Mouse (Mus musculus): ENCODE results near the gene Traf7.

The Traf7 gene

DNA sequence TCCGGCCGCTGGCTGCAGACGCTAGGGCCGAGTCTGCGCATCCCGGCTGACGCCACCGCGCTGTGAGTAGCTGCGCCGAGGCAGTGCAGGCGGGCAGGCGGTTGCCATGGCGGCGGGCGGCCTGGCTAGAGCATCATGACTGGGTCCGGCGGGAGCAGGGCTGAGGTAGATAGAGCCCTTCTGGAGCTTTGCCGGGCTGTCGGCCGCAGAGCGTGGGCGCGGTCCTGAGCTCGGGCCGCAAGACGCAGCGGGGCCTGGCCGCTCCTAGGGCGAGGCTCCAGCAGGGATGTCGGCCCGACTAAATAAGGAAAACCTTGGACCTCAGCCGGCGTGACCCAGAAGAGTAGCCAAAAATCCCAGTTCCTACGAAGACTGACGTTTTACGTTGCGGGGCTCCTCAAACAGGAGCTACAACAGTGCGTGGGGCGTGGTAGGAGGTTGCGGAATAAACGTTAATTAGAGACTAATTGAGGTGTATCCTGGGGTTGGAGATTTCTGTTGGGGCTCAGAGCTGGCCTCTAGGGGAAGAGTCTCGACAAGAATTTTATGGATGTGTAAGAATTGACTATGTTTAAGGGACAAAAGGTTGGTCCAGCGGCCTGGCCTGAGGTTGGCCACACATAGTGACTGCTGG, 22.8 kb upstream of the Traf7 start:
- POLR2A ChIA-PET = interaction anchor here (0.6 to 7.4 kb wide), 129 partner anchors 8 to 1177 kb away, joined by 3 to 282 read pairs (median 6); partner anchors contain the start of genes Eci1 (in 3 of the 4), Nthl1 (in 3 of the 4), Traf7 (in 3 of the 4) and Tsc2 (in 3 of the 4)
- CTCF ChIA-PET = interaction anchor here (0.5 to 3.5 kb wide), 28 partner anchors 10 to 591 kb away, joined by 3 to 25 read pairs (median 5); partner anchors contain the start of genes Mlst8 (in 3 of the 4), Zfp598 (in 2 of the 4), Abca3 (in 1 of the 4) and Nthl1 (in 1 of the 4)

- POLR2A ChIA-PET = interaction anchor here (0.5 to 7.4 kb wide), 168 partner anchors 8 to 1959 kb away, joined by 3 to 282 read pairs (median 5); partner anchors contain the start of genes Traf7 (in 4 of the 4), Zfp598 (in 4 of the 4), E4f1 (in 3 of the 4) and Eci1 (in 3 of the 4)
Observed at GRCm38 (mm10) chr17:24549618-24550415, 22.1 kb upstream of the Traf7 start, which contains the start of gene Pkd1. Gene Pkd1 (plus strand): TSS chr17:24549834.

DNA sequence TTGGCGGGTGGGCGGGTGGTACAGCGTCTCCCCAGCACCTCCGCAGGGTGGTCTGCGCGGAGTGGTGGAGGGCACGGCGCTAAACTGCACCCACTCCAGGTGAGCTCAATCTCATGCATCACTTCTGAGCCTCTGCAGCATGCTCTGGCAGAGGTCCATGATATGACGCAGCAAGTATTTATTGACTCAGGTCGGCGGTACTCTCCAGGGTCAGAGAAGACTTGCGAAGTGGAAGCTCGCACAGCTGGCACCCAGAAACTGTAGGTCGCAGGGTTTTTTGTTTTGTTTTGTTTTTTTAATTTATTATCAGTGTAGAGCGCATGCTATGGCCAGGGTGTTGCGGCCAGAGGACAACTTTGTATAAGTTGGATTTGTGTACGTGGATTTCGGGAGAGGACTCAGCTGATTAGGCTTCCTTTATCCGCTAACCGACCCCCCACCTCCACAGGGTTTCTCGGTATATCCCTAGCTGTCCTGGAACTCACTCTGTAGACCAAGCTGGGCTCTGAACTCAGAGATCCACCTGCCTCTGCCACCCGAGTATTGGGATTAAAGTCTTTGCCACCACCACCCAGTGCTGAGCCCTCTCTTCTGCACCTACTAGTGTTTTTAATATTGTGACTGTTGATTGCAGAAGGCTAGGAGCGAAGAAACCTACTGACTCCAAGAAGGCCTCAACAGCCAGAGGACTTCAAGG, 21.3 kb upstream of the Traf7 start:
- POLR2A ChIA-PET = interaction anchor here (0.6 to 7.4 kb wide), 150 partner anchors 9 to 1960 kb away, joined by 3 to 282 read pairs (median 5); partner anchors contain the start of genes Traf7 (in 4 of the 4), Zfp598 (in 4 of the 4), E4f1 (in 3 of the 4) and Mlst8 (in 3 of the 4)
- CTCF ChIA-PET = interaction anchor here (0.5 to 3.5 kb wide), 34 partner anchors 8 to 197 kb away, joined by 3 to 25 read pairs (median 5); partner anchors contain the start of genes Mlst8 (in 2 of the 4), Abca3 (in 1 of the 4), Nthl1 (in 1 of the 4) and Traf7 (in 1 of the 4)

More at GRCm38 (mm10) chr17:24549618-24550415, 22.1 kb upstream of the Traf7 start, which contains the start of gene Pkd1:
- CTCF ChIA-PET = interaction anchor here (0.5 to 3.5 kb wide), 35 partner anchors 9 to 590 kb away, joined by 3 to 25 read pairs (median 5); partner anchors contain the start of genes Mlst8 (in 3 of the 4), Zfp598 (in 2 of the 4), Abca3 (in 1 of the 4) and Nthl1 (in 1 of the 4)

GRCm38 (mm10) chr17:24548435-24548834, 20.7 kb upstream of the Traf7 start:
- CTCF ChIA-PET = interaction anchor here in 3 of 4 experiments (0.6 to 3.5 kb wide), 17 partner anchors 8 to 128 kb away, joined by 3 to 25 read pairs (median 7); partner anchors contain the start of genes Mlst8 (in 1 of the 3) and Traf7 (in 1 of the 3)
- POLR2A ChIA-PET = interaction anchor here (0.6 to 7.4 kb wide), 77 partner anchors 8 to 1231 kb away, joined by 3 to 282 read pairs (median 10); partner anchors contain the start of genes Traf7 (in 4 of the 4), Zfp598 (in 3 of the 4), E4f1 (in 2 of the 4) and Eci1 (in 2 of the 4)

DNA sequence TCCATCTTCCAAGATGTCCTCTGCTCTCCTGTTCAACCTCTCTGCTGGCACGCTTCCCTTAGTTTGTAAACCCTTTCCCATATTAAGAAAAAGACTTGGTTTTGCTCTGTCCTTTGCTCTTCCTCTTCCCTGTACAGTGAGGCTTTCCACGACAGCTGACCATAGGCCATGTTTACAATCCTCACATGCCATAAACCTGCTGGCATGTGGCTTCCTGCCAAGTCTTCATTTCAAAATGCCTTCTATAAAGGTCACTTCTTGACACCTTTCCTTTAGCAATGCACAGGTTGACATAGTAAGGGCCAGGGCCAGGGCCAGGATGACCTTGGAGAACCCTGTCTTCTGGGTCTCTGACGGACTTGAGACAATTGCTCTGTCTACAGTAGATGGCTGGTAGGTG, 18.5 kb upstream of the Traf7 start:
- ChIA-PET POLR2A (interaction anchor here in 2 of 4 experiments (3.0 to 7.4 kb wide), 2 partner anchors 18 kb away, joined by 16 to 282 read pairs; partner anchors contain the start of gene Traf7 (in 2 of the 2)), CTCF (interaction anchor here in 1 of 4 experiments (0.7 kb wide), 1 partner anchor 702 kb away, joined by 3 read pairs; no protein-coding TSS in a partner anchor)

- CTCF ChIA-PET = interaction anchor here in 1 of 4 experiments (1.2 kb wide), 1 partner anchor 122 kb away, joined by 3 read pairs; no protein-coding TSS in a partner anchor
- POLR2A ChIA-PET = interaction anchor here in 2 of 4 experiments (0.8 to 3.0 kb wide), 7 partner anchors 16 to 131 kb away, joined by 3 to 19 read pairs (median 5); partner anchors contain the start of gene Traf7 (in 2 of the 2)
Observed at GRCm38 (mm10) chr17:24545247-24545646, 17.5 kb upstream of the Traf7 start.

GRCm38 (mm10) chr17:24544613-24545012, 16.9 kb upstream of the Traf7 start:
- ChIA-PET CTCF (interaction anchor here in 2 of 4 experiments (0.6 to 1.2 kb wide), 2 partner anchors 116 to 123 kb away, joined by 3 to 4 read pairs; no protein-coding TSS in a partner anchor), POLR2A (interaction anchor here in 2 of 4 experiments (0.7 to 3.0 kb wide), 11 partner anchors 15 to 174 kb away, joined by 3 to 19 read pairs (median 4); partner anchors contain the start of genes Traf7 (in 2 of the 2), Rnf151 (in 1 of the 2) and Rps2 (in 1 of the 2))

DNA sequence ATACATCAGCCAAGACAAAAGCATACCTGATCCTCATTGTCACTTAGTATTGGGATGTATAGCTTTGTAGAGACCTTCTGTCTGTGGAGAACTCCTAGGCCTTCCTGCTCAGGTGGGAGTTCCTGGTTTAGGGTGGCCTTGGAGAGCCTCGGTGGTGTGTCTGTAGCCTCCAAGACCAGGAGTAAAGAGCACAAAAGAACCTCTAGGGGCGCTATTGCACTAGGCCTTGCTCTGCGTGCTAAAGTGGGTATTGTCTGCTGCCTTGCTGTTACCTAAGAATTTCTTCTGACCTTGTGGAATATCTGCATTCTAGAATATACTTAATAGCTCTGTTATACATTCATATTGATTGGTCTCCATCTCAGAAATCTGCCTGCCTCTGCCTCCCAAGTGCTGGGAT, 12.6 kb upstream of the Traf7 start:
- CTCF ChIA-PET = interaction anchor here in 3 of 4 experiments (0.8 to 3.7 kb wide), 11 partner anchors 9 to 127 kb away, joined by 3 to 23 read pairs (median 7); partner anchors contain the start of genes Mlst8 (in 2 of the 3), Pkd1 (in 2 of the 3) and Traf7 (in 2 of the 3)

DNA sequence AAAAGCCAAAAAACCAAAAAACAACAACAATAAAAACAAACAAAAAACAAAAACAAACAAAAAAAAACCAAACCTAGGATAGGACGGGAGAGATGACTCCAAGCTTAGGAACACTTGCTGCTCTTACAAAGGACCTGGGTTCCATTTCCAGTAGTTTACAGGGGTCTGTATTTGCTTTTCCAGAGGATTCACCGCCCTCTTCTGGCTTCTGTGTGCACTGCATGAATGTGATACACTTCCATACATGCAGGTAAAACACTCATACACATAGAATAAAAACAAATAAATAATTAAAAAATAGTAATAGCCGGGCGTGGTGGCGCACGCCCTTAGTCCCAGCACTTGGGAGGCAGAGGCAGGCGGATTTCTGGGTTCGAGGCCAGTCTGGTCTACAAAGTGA, 11.2 kb upstream of the Traf7 start:
- CTCF ChIA-PET = interaction anchor here (0.5 to 3.7 kb wide), 32 partner anchors 10 to 280 kb away, joined by 3 to 23 read pairs (median 4); partner anchors contain the start of genes Mlst8 (in 2 of the 4), Pkd1 (in 2 of the 4), Traf7 (in 2 of the 4) and Nthl1 (in 1 of the 4)

More for the DNA sequence above, 12.6 kb upstream of the Traf7 start:
- POLR2A ChIA-PET = interaction anchor here in 2 of 4 experiments (0.6 to 7.4 kb wide), 13 partner anchors 9 to 184 kb away, joined by 3 to 108 read pairs (median 4); partner anchors contain the start of genes Pkd1 (in 2 of the 2), Traf7 (in 2 of the 2), Mlst8 (in 1 of the 2) and Ndufb10 (in 1 of the 2)

DNA sequence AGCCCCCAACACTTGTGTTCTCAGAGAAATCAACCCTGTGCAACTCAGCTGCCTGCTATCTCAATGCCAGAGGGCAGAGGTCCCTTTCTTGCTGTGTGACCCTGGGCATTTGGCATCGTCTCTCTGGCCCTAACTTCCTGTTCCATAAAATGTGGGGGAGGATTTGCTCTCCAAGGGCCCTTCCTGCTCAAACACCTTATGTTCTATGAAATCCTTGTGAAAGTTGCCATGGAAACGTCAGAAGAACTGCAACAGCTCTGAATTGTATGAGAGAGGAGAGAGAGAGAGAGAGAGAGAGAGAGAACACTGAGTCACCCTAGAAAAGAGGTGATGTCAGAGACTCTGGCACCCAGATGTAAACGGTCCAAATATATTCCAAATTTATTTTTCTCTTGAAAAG, 9.8 kb upstream of the Traf7 start:
- POLR2A ChIA-PET = interaction anchor here in 3 of 4 experiments (1.0 to 7.4 kb wide), 6 partner anchors 8 to 95 kb away, joined by 3 to 108 read pairs (median 18); partner anchors contain the start of genes Traf7 (in 3 of the 3), Pkd1 (in 2 of the 3), Nthl1 (in 1 of the 3) and Tsc2 (in 1 of the 3)

More for the DNA sequence above, 11.2 kb upstream of the Traf7 start:
- POLR2A ChIA-PET = interaction anchor here (0.6 to 7.4 kb wide), 29 partner anchors 8 to 397 kb away, joined by 3 to 108 read pairs (median 5); partner anchors contain the start of genes Pkd1 (in 3 of the 4), Traf7 (in 3 of the 4), Mlst8 (in 2 of the 4) and Bricd5 (in 1 of the 4)

DNA sequence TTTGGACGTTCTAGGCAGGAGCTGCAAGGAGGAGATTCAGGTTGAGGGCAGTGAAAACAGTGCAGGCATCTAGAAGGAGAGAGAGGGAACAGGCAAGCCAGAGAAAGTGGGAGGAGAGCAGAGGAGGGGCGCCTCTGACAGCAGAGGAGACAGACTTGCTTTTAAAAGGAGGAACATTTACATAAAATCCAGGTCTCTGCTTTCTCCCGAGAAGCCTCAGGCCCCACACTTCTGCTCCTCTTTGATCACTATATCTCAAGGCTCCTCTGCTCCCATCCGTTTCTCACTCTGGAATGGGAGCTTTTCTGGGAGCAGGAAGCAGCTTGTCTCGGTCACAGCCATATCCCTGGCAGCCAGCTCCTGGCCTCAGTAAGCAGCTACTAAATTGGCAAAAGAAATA, 7.6 kb upstream of the Traf7 start:
- POLR2A ChIA-PET = interaction anchor here in 3 of 4 experiments (0.5 to 11.9 kb wide), 7 partner anchors 8 to 141 kb away, joined by 3 to 396 read pairs (median 16); partner anchors contain the start of genes Mlst8 (in 2 of the 3), Pkd1 (in 2 of the 3), Bricd5 (in 1 of the 3) and Caskin1 (in 1 of the 3)
- CTCF ChIA-PET = interaction anchor here in 1 of 4 experiments (0.7 kb wide), 1 partner anchor 61 kb away, joined by 5 read pairs; no protein-coding TSS in a partner anchor

More for the DNA sequence above, 9.8 kb upstream of the Traf7 start:
- CTCF ChIA-PET = interaction anchor here in 2 of 4 experiments (1.4 to 3.3 kb wide), 3 partner anchors 10 to 76 kb away, joined by 4 to 23 read pairs (median 8); partner anchors contain the start of genes Mlst8 (in 1 of the 2) and Traf7 (in 1 of the 2)

DNA sequence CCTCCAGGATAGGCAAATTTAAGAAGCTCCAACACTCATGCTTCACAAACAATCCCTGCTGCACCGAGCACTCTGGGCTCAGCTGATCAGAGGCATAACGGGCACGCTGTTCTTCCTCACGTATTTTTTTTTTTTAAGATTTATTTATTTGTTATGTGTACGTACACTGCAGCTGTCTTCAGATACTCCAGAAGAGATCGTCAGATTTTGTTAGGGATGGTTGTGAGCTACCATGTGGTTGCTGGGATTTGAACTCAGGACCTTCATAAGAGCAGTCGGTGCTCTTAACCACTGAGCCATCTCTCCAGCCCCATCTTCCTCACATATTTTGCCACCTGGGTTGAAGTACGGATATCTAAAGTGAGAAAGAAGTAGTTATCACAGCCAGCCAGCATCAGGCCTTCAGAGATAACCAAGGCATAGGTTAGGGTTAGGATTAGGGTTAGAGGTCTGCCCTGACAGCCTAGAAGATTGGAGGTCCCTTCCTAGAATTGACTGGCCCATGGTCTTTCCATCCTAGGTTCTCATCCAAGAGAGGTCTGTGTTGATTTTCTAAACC, 6.5 kb upstream of the Traf7 start, which contains the start of gene Rab26:
Rab26 (minus strand) TSS at position 51 of the 559 bp plus-strand sequence.
- ChIA-PET CTCF (no interaction called here), POLR2A (interaction anchor here in 2 of 4 experiments (0.7 to 11.9 kb wide), 7 partner anchors 9 to 156 kb away, joined by 3 to 396 read pairs (median 3); partner anchors contain the start of genes Mlst8 (in 2 of the 2), Pkd1 (in 2 of the 2), Bricd5 (in 1 of the 2) and Caskin1 (in 1 of the 2))

DNA sequence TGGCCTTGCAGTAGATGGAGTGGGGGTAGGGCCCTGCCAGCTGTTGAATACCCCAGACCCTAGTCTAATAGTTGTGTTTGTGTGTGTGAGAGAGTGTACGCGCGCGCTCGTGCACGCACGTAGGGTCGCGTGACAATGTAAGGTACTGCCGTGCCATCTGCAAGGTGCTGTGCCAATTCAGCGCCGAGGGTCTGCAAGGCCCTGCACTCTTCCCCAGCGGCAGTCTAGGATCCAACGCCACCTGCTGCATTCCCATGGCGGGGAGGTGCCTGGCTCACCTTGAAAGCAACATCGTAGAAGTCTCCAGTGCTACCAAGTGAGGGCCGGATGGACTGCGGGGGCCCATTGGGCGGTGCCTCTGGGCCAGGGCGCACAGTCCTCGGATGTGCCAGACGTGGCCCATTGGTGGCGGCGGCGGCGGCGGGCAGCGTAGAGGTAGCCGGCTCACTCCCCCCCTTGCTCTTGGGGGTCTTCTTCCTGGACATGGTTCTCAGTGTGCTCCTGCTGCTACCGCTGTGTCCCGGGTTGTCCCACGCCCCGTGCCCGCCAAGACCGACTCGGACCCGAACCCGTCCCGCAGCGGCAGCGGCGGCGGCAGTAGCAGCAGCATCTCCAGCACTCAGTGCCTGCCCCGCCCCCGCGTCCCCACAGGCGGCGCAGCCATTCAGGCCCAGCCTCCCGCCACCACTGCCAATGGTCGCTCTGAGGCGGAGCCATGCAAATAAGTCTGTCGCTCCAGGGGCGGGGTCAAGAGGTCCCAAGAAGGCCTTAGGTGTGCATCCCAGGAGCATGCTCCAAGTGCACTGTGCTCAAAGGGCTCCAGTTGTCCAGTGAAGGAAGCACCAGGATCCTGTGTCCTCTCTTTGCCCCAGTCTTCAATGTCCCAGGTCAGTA, 5.6 kb upstream of the Traf7 start:
- CTCF ChIA-PET = interaction anchor here in 1 of 4 experiments (0.8 kb wide), 1 partner anchor 134 kb away, joined by 3 read pairs; no protein-coding TSS in a partner anchor
- POLR2A ChIA-PET = interaction anchor here in 3 of 4 experiments (0.6 to 13.1 kb wide), 18 partner anchors 8 to 203 kb away, joined by 3 to 396 read pairs (median 4); partner anchors contain the start of genes Mlst8 (in 2 of the 3), Pkd1 (in 2 of the 3), Zfp598 (in 2 of the 3) and Bricd5 (in 1 of the 3)

GRCm38 (mm10) chr17:24532045-24532444, 4.3 kb upstream of the Traf7 start:
- CTCF ChIA-PET = interaction anchor here in 3 of 4 experiments (0.6 to 2.7 kb wide), 6 partner anchors 17 to 135 kb away, joined by 3 to 7 read pairs (median 3); partner anchors contain the start of gene Pkd1 (in 1 of the 3)
- POLR2A ChIA-PET = interaction anchor here in 3 of 4 experiments (0.5 to 13.1 kb wide), 19 partner anchors 10 to 563 kb away, joined by 3 to 396 read pairs (median 4); partner anchors contain the start of genes Mlst8 (in 2 of the 3), Pkd1 (in 2 of the 3), Zfp598 (in 2 of the 3) and Bricd5 (in 1 of the 3)

All from embryonic stem cell, embryonic (primary cell).